Mouse (Mus musculus) C2C12 (cell line): ENCODE measurements around the gene Spaca4. TPM values are rescaled to one million over a fixed set of nuclear protein-coding genes. Genes with fewer than 3 reads are reported as not detected.

Source experiments
- H3K27me3 ChIP-seq: one replicate; pipeline ENCODE4 v1.6.1; 2011; ENCODE audit not compliant: control insufficient read depth, insufficient read depth, insufficient read length
- H3K36me3 ChIP-seq: one replicate; pipeline ENCODE4 v1.6.1; 2011; ENCODE audit not compliant: control insufficient read depth, insufficient read depth
- H3K4me3 ChIP-seq: one replicate; pipeline ENCODE4 v1.5.1; 2011; ENCODE audit warnings: mild to moderate bottlenecking, control low read depth; ENCODE audit not compliant: poor library complexity, insufficient read depth, severe bottlenecking
- H3K79me2 ChIP-seq: one replicate; pipeline ENCODE4 v1.6.1; 2011; ENCODE audit not compliant: control insufficient read depth, insufficient read depth
- H3K79me3 ChIP-seq: one replicate; pipeline ENCODE4 v1.6.1; 2011; ENCODE audit warnings: low read depth, control low read depth
- H3ac ChIP-seq: one replicate; pipeline ENCODE3; 2011; ENCODE audit warnings: low read depth; ENCODE audit not compliant: control insufficient read depth, insufficient read length
- CEBPB ChIP-seq: IDR thresholded peaks from one replicate; pipeline ENCODE4 v1.6.1; 2011; ENCODE audit warnings: low read depth, mild to moderate bottlenecking, control low read depth, moderate library complexity
- CTCF ChIP-seq: IDR thresholded peaks from one replicate; pipeline ENCODE4 v1.5.1; 2011; ENCODE audit not compliant: control insufficient read depth, insufficient read depth, insufficient read length
- FOSL1 ChIP-seq: IDR thresholded peaks from one replicate; pipeline ENCODE4 v1.8.0; 2011; ENCODE audit warnings: mild to moderate bottlenecking, low read length; ENCODE audit not compliant: poor library complexity, insufficient read depth, severe bottlenecking
- MAX ChIP-seq: IDR thresholded peaks from one replicate; pipeline ENCODE4 v1.6.1; 2011; ENCODE audit warnings: mild to moderate bottlenecking, control low read depth
- MYOD1 ChIP-seq: IDR thresholded peaks from one replicate; pipeline ENCODE4 v1.6.1; 2011; ENCODE audit warnings: low read depth; ENCODE audit not compliant: control insufficient read depth, insufficient read length
- MYOG ChIP-seq: IDR thresholded peaks from one replicate; pipeline ENCODE4 v1.6.1; 2011; ENCODE audit not compliant: control insufficient read depth, insufficient read length; ENCODE audit errors: extremely low read depth
- USF1 ChIP-seq: IDR thresholded peaks from one replicate; pipeline ENCODE4 v1.6.1; 2011; ENCODE audit warnings: low read depth, mild to moderate bottlenecking, control low read depth, moderate library complexity
- polyA plus RNA-seq: library from polyadenylated mRNA; unstranded; fragments of >200 nt; fragmentation: generic; extraction: Trizol; gene quantifications from one replicate; pipeline ENCODE4 v1.2.1, GENCODE M21; 2012; ENCODE audit warnings: missing spikeins

Spaca4 gene
- polyA plus RNA-seq, 1 experiment, result 0.33 TPM

DNA sequence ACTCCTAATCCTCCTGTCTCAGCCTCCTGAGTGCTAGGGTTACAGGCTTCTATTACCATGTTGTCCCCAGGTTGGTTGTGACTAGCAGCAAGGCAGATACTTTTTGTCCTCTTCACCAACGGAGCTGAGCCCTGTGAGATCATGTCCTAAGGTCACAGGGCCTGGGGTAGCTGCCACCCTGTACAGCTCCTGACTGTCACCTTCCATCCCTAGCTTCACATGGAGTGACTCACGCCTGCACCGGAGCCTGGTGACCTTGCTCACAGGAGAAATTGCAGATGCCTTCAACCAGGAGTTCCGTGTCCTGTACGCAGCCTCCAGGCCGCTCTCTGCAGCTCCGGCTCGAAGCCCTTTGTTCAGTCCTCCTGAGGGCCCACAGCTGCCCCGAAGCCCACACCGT is 806 bp upstream of the Spaca4 start:
- Histone ChIP-seq H3K79me3 (no peaks in the 10 kb centered on the region), H3K79me2 (peaks cover 7% of the 10 kb centered on the region), H3ac (no peak overlapping the region), H3K36me3 (peaks cover 31% of the 10 kb centered on the region), H3K27me3 (no peaks in the 10 kb centered on the region), H3K4me3 (no peak overlapping the region)
- TF ChIP-seq USF1, result no peak
- no peak for TF ChIP-seq FOSL1
- no peak for TF ChIP-seq CEBPB
- no peak for TF ChIP-seq MYOD1
- no peak for TF ChIP-seq MYOG
- no peak for TF ChIP-seq MAX
- TF ChIP-seq CTCF, result no peak

DNA sequence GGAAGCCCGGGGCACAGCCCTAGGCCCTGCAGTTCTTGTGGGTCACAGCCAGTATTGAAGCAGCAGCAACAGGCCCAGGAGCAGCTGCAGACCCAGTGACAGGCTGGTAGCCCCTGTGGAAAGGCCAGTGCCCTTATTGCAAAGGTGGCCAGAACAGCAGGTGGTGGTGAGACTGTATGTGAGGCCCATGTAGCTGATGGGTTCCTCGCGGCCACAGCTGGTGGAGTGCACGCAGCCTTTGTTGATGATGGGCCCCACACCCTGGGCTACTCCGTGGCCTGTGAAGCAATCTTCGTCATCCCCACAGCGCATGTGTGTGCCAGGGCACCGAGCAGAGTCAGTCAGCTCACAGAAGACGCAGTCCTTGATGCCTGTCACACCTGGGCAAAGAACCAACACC is 462 bp downstream of the Spaca4 start:
- peaks cover 42% of the 10 kb centered on the region for H3K36me3 ChIP-seq
- H3K79me2 ChIP-seq, result peaks cover 19% of the 10 kb centered on the region
- H3K4me3 ChIP-seq, result no peak overlapping the region

DNA sequence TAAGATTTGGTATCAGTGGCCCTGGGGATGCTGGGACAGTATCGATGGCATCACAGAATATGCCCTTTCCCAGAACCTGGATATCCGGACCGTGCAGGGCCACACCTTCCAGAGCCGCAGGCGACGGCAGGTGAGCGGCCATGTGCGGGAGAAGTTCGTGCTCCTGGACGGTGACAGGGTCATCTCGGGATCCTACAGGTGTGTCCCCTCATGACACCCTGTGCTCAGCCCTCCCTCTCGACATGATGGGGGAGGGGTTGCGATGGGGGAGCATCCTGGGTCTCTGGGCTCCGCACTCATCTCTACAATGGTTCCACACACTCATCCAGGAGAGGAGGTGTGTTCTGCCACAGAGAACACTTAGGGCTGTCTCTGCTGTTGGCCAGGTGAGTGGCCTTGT is 1.8 kb downstream of the Spaca4 start:
- Histone ChIP-seq H3ac (no peak overlapping the region), H3K36me3 (peaks cover 56% of the 10 kb centered on the region), H3K4me3 (no peak overlapping the region), H3K27me3 (no peaks in the 10 kb centered on the region), H3K79me2 (peaks cover 32% of the 10 kb centered on the region), H3K79me3 (peaks cover 16% of the 10 kb centered on the region)
- TF ChIP-seq CTCF (no peak), MYOG (no peak), CEBPB (no peak), USF1 (no peak), MAX (no peak), FOSL1 (no peak)

More for the DNA sequence above, 462 bp downstream of the Spaca4 start:
- no peak for TF ChIP-seq MYOG
- TF ChIP-seq MAX, result no peak
- no peak for TF ChIP-seq CTCF
- no peak for TF ChIP-seq CEBPB
- no peak for TF ChIP-seq MYOD1
- TF ChIP-seq USF1, result no peak
- no peak for TF ChIP-seq FOSL1
- no peaks in the 10 kb centered on the region for H3K27me3 ChIP-seq
- H3ac ChIP-seq, result no peak overlapping the region
- peaks cover 4% of the 10 kb centered on the region for H3K79me3 ChIP-seq

DNA sequence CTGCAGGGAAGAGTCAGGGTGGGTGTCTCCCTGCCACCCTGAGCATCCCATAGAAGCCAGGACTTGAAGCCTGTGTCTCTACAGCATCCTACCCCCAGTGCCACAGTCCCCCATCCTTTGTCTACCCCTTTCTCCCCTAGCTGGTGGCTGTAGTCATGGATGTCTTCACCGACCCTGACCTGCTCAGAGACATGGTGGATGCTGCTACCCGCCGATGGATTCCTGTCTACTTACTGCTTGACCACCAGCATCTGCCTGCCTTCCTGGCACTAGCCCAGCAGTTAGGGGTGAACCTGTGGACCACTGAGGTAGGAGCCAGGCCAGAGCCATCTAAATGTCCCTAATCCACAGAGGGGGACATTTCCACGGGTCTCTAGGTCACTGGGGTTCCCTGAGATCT is 2.3 kb downstream of the Spaca4 start:
- peaks cover 37% of the 10 kb centered on the region for H3K79me2 ChIP-seq
- H3ac ChIP-seq, result no peak overlapping the region
- peaks cover 21% of the 10 kb centered on the region for H3K79me3 ChIP-seq
- peaks cover 61% of the 10 kb centered on the region for H3K36me3 ChIP-seq
- H3K4me3 ChIP-seq, result no peak overlapping the region
- no peaks in the 10 kb centered on the region for H3K27me3 ChIP-seq
- TF ChIP-seq FOSL1 (no peak), CEBPB (no peak), USF1 (no peak), CTCF (no peak), MYOG (no peak), MYOD1 (no peak), MAX (no peak)

DNA sequence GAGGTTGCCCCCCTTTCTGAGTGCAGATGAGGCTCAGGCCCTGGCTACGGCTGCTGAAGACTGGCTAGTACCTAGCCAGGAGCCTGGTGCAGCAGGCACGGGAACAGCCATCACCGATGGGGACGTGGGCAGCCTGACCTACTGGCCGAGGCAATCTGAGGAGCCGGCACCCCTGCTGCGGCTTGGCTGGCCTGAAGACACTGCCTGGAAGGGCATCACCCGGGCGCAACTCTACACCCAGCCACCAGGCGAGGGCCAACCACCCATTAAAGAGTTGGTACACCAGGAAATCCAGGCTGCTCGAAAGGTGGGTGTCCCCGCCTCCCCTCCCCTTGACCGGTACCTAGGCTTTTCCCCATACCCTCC is 3.3 kb downstream of the Spaca4 start:
- Histone ChIP-seq H3ac (no peak overlapping the region), H3K4me3 (no peak overlapping the region), H3K36me3 (peaks cover 61% of the 10 kb centered on the region), H3K79me3 (peaks cover 28% of the 10 kb centered on the region), H3K27me3 (no peaks in the 10 kb centered on the region), H3K79me2 (peaks cover 47% of the 10 kb centered on the region)
- TF ChIP-seq FOSL1 (no peak), MYOD1 (no peak), CEBPB (no peak), MAX (no peak), CTCF (no peak), MYOG (no peak), USF1 (no peak)

DNA sequence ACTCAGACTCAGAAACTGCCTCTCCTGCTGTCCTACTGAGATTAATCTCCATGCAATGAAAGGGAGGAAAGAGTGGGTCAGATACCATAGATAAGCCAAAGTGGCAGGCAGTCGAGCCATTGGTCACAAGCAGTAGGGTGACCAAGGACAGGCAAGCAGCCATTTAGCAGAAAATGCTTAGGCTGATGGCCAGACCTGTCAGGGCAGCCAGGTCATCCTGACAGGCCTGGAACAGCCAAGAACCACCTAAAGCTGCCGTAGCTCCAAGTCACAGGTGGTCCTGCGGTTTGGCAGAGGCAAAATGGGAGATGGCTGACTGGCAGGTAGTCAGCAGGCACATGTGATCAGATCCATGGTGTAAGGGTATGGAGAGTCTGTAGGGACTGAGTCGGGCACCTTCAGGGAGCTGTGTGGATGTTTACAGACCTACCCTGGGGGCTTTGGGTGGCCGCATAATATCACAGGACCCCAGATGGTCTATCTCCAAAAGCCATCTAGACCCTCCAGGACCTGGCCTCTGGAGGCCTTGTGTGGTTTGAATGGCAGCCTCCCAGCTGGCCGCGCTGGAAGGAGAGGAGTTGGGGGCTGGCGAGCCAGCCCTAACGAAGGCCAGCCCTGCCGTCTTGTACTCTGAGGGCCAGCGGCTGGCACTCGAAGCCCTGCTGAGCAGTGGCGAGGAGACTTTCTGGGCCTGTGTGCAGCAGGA is 3.8 kb downstream of the Spaca4 start:
- H3K79me3 ChIP-seq, result peaks cover 34% of the 10 kb centered on the region
- no peaks in the 10 kb centered on the region for H3K27me3 ChIP-seq
- no peak overlapping the region for H3ac ChIP-seq
- no peak for TF ChIP-seq USF1
- TF ChIP-seq CTCF, result no peak
- TF ChIP-seq MYOG, result no peak
- TF ChIP-seq CEBPB, result no peak
- TF ChIP-seq MYOD1, result no peak
- no peak for TF ChIP-seq MAX
- no peak for TF ChIP-seq FOSL1
- peaks cover 57% of the 10 kb centered on the region for H3K36me3 ChIP-seq
- no peak overlapping the region for H3K4me3 ChIP-seq
- peaks cover 52% of the 10 kb centered on the region for H3K79me2 ChIP-seq
